Mouse (Mus musculus) left cerebral cortex, adult 8-10 months (tissue): ENCODE measurements at regions not wholly inside any gene's neighbourhood (a gene's known extent, or its start where the extent isn't known, plus 50 kb on each side); places are given as distances from the start of the nearest gene placed in this dataset.

Source experiments
- DNase-seq, 2 experiments: peaks; one replicate each; pipeline ENCODE4 v3.0.0; 2022; ENCODE audit warnings: low spot score in 2 of 2

DNA sequence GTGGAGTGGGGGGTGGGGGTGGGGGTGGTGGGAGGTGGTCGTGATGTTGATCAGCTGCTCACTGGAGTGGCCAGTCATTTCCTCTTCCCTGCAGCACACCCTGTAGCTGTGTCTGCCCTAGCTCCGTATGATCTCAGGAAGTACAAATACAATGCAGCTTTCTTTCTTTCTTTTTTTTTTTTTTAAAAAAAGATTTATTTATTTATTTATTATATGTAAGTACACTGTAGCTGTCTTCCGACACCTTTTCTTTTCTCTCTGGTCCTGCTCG, 87.2 kb upstream of the Tex13c2 start:
- no peak for DNase-seq

DNA sequence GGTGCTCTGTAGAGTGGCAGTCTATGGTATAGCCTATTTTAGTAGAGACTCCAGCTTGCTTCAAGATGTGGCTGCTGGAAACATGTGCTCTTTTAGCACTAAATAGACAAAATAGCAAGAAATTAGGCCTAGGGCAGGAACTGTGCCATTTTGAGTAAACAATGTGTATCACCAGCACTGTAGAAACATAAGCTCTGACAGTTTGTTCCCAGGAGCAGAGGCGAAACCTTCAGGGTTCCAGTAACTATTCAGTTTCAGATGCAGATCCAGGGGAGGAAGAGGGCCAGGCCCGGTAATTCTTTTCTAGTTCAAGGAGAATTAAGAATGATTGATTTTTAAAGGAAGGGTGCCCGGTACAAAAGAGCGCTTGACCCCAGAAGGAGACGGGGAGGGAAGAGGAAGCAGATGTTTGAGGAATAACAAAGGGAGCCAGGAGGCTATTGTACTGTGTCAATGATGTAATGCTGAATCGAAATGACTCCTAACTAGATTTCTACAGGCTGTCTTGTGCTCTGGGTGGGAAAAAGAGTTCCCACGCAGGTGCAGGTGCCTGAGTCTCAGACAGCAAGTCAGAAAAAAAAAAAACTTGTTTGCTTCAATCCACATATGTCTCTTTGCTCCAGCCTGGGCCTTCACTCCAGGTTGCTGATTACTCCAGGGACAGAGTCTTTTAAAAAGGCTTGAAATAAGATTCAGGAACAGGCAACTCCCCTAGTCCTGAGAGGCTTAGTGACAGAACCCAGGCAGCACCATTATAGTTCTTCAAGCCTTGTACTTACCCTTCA, 57.4 kb upstream of the Tex13c2 start:
- no peak for DNase-seq
